Mouse (Mus musculus) heart, embryonic 14.5 days (tissue): ENCODE results near the gene Thrb. TPM values are rescaled to one million over a fixed set of nuclear protein-coding genes. Genes with fewer than 3 reads are reported as not detected.

Source experiments
- ATAC-seq: fragments of 200-750 bp; cut with Nextera tagmentation; 2 replicates; pipeline ENCODE4 v1.8.0; 2017; ENCODE audit warnings: low read depth, moderate TSS enrichment; ENCODE audit not compliant: insufficient number of reproducible peaks, insufficient read depth, low FRiP score
- H3K27ac ChIP-seq, 2 experiments: fragments of 200-500 bp in 1 of 2; fragments of 300-500 bp in 1 of 2; sonication (generic) in 1 of 2; replicated peaks in 1 of 2; 2 replicates each; pipeline ENCODE4 v1.5.1; 2012 to 2014; ENCODE audit warnings: low read depth in 2 of 2, low read length in 2 of 2, control low read depth in 1 of 2, mild to moderate bottlenecking in 1 of 2, mixed read lengths in 1 of 2; ENCODE audit not compliant: control insufficient read depth in 1 of 2, insufficient read depth in 1 of 2
- H3K27me3 ChIP-seq: fragments of 300-500 bp; sonication (generic); 2 replicates; pipeline ENCODE4 v1.6.1; 2014; ENCODE audit warnings: mild to moderate bottlenecking, low read length, control low read depth; ENCODE audit not compliant: control insufficient read depth, insufficient read depth
- H3K36me3 ChIP-seq: fragments of 300-500 bp; sonication (generic); 2 replicates; pipeline ENCODE4 v1.6.1; 2014; ENCODE audit warnings: mild to moderate bottlenecking, control low read depth, low read length, mixed read lengths; ENCODE audit not compliant: control insufficient read depth, insufficient read depth
- H3K4me1 ChIP-seq, 2 experiments: fragments of 200-500 bp in 1 of 2; fragments of 300-500 bp in 1 of 2; sonication (generic) in 1 of 2; 2 replicates each; pipeline ENCODE4 v1.6.1; 2012 to 2014; ENCODE audit warnings: low read length in 2 of 2, control low read depth in 1 of 2, mixed read lengths in 1 of 2; ENCODE audit not compliant: control insufficient read depth in 2 of 2, insufficient read depth in 2 of 2
- H3K4me2 ChIP-seq: fragments of 300-500 bp; sonication (generic); 2 replicates; pipeline ENCODE4 v1.6.1; 2014; ENCODE audit warnings: mild to moderate bottlenecking, low read length
- H3K4me3 ChIP-seq, 2 experiments: fragments of 200-500 bp in 1 of 2; fragments of 300-500 bp in 1 of 2; sonication (generic) in 1 of 2; 2 replicates each; pipeline ENCODE4 v1.5.1; 2012 to 2014; ENCODE audit warnings: low read length in 2 of 2, mild to moderate bottlenecking in 2 of 2, control low read depth in 1 of 2, low read depth in 1 of 2, moderate library complexity in 1 of 2; ENCODE audit not compliant: control insufficient read depth in 1 of 2, insufficient read depth in 1 of 2
- H3K9ac ChIP-seq: fragments of 300-500 bp; sonication (generic); 2 replicates; pipeline ENCODE4 v1.6.1; 2014; ENCODE audit warnings: mild to moderate bottlenecking, low read length
- H3K9me3 ChIP-seq: fragments of 300-500 bp; sonication (generic); 2 replicates; pipeline ENCODE4 v1.6.1; 2016; ENCODE audit warnings: low read length, control low read depth; ENCODE audit not compliant: control insufficient read depth
- WGBS: fragments of 180-500 bp; shearing (Covaris S2); extraction: QIAGEN DNeasy Blood & Tissue Kit; methylation state at CpG from one replicate; pipeline ENCODE4 v1.1.7; 2014; 5-methylcytosine and 5-hydroxymethylcytosine counted together
- polyA plus RNA-seq: library from polyadenylated mRNA; unstranded; fragments of >200 nt; fragmentation: Nextera tagmentation; extraction: Ambion mirVana; gene quantifications from 2 replicates; pipeline ENCODE4 v1.2.1, GENCODE M21; 2014

The Thrb gene
- polyA plus RNA-seq, 1 experiment from 2014 or later, result 1.5 TPM

DNA sequence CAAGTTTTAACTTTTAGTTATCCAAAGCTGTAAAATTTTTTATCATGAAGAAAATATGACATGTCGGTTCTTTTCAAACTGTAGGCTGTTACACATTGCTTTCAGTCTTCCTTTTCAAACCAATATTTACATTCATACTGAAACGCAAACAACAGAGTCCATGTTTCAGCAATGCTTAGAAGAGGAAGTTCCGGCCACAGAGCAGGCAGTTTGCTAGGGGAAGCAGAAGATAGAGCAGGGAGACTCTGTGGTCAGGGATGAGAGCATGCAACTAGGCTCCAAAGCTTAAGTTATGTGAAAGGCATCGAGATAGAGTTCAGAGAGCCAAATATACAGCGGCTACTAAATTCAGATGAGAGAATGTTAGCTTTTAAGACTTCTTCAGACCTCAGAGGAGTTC lies 219.4 kb downstream of the Thrb start:
- H3K4me3 ChIP-seq, result no peak overlapping the region
- no peak overlapping the region for H3K27ac ChIP-seq
- H3K36me3 ChIP-seq, result no peaks in the 10 kb centered on the region
- H3K9me3 ChIP-seq, result no peaks in the 10 kb centered on the region
- no peak for ATAC-seq
- H3K27me3 ChIP-seq, result no peaks in the 10 kb centered on the region
- WGBS, result 82% methylated on average over 5 of the region's 5 CpGs
- no peaks in the 10 kb centered on the region for H3K4me1 ChIP-seq
- no peak overlapping the region for H3K4me2 ChIP-seq
- no peak overlapping the region for H3K9ac ChIP-seq

DNA sequence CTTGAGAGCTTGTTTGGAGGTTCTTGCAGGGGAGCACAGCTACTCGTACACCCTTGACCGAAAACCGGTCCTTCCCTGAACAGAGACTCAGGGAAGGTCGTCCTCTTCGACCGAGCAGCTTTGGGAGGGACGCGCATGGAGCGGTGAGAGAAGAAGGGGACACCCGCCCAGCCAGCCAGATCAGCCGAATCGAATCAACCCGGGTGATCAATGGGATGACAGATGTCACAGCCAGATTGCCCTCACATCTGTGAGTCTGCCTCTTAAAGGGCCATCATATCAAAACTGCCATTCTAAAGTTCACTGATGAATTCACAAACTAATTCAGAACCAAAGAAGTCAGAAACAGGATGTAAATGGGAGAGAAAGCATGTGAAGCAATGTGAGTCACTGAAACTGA lies 224.8 kb downstream of the Thrb start:
- Histone ChIP-seq H3K4me2 (no peak overlapping the region), H3K36me3 (no peaks in the 10 kb centered on the region), H3K27me3 (no peaks in the 10 kb centered on the region), H3K9ac (no peak overlapping the region), H3K4me1 (no peaks in the 10 kb centered on the region), H3K4me3 (no peak overlapping the region), H3K9me3 (no peaks in the 10 kb centered on the region), H3K27ac (no peak overlapping the region)
- no peak for ATAC-seq
- WGBS, result 75% methylated on average over 13 of the region's 13 CpGs

DNA sequence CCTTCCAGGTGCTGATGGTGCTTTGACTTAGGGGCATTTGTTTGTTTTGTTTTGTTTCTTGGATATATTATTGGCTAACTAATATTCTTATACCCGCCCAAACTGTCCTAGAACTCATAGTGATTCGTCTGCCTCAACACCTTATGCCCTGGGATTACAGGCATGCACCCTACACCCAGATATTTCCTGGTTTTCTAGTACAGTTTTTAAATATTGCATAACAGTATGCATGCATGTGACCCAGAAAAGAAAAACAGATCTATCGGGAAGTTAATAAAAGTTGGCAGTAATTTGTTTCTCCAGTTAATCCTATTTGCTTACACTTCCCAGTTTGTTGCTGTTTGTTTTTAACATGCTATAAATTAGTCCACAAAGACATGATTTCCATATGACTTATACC lies 225.3 kb downstream of the Thrb start:
- H3K4me3 ChIP-seq, result no peak overlapping the region
- H3K36me3 ChIP-seq, result no peaks in the 10 kb centered on the region
- no peak for ATAC-seq
- H3K9ac ChIP-seq, result no peak overlapping the region
- 74% methylated on average over 3 of the region's 3 CpGs for WGBS
- no peaks in the 10 kb centered on the region for H3K4me1 ChIP-seq
- H3K9me3 ChIP-seq, result no peaks in the 10 kb centered on the region
- no peak overlapping the region for H3K27ac ChIP-seq
- H3K27me3 ChIP-seq, result no peaks in the 10 kb centered on the region
- no peak overlapping the region for H3K4me2 ChIP-seq

DNA sequence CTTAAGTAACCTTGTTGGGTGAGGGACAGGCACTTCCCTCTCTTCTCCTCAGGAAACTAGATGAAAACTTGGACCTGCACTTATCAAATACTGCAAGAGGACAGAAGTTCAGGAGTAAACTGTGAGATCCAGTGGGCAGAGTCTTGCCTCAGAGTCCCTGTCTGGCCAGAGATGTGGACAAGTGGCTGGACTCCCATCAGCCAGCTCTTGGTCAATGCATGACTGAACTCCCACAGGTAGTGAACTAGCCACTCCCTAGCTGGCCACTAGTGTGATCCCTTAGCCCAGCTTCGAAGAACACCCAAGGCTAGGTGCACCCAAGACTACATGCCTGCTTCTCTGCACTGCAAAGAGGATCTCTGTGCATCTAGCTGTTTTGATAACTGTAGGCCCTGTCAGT lies 234.7 kb downstream of the Thrb start:
- WGBS, result 67% methylated on average over 1 of the region's 1 CpGs
- Histone ChIP-seq H3K4me3 (no peak overlapping the region), H3K27ac (no peak overlapping the region), H3K27me3 (no peaks in the 10 kb centered on the region), H3K36me3 (no peaks in the 10 kb centered on the region), H3K4me1 (no peaks in the 10 kb centered on the region), H3K9me3 (no peaks in the 10 kb centered on the region), H3K4me2 (no peak overlapping the region), H3K9ac (no peak overlapping the region)
- ATAC-seq, result no peak

DNA sequence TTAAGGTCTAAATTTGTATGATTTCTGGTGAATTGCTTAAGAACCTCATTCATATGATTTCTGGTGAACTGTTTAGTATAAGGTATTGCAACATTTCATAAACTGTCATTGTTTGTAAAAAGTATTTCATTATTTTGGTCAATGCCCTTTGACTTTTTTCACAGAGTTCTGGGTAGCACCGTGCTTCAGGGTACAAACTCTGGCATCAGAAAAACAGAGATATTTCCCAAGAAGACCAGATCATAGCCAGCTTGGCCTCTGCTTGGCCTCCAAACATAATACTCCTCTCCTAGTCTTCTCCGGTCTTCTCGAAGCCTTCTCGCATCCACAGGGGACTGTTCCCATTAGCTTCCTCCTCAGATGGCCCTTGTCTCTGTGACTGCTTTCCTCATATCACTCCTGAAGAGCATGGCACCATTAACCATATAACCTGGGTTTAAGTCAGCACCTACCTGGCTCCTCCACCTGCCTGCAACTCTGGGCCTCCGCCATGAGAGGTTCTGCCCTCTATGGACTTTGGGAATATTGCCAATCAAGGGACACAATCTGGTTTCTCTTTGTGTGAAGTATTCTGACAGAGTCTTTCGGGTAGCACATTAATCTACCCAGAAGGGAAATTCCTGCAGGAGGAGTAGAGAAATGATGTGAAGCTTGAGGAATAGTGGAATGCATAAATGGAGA lies 239.8 kb downstream of the Thrb start:
- no peaks in the 10 kb centered on the region for H3K4me1 ChIP-seq
- H3K4me3 ChIP-seq, result no peak overlapping the region
- no peaks in the 10 kb centered on the region for H3K36me3 ChIP-seq
- no peak overlapping the region for H3K27ac ChIP-seq
- no peak overlapping the region for H3K4me2 ChIP-seq
- WGBS, result 87% methylated on average over 6 of the region's 6 CpGs
- H3K9me3 ChIP-seq, result no peaks in the 10 kb centered on the region
- no peaks in the 10 kb centered on the region for H3K27me3 ChIP-seq
- no peak overlapping the region for H3K9ac ChIP-seq
- no peak for ATAC-seq

DNA sequence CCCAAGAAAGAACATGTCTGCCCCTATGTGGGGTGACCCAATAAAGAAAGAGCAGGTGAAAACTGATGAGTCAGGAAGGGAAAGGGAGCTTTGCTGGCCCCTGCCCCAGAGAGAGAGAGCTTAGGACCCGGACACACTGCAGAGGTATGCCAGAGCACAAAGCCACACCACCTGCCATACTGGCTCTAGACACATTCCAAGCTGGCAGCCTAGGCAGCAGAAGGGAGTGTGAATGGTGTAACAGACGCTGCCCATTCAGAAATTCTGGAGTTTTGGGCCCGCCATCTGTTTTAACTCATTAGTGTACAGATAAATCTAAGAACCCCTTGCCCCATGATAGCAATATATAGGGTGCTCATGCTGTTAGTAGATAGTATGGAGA lies 240.3 kb downstream of the Thrb start:
- H3K4me2 ChIP-seq, result no peak overlapping the region
- no peak overlapping the region for H3K27ac ChIP-seq
- no peak for ATAC-seq
- no peaks in the 10 kb centered on the region for H3K27me3 ChIP-seq
- no peaks in the 10 kb centered on the region for H3K9me3 ChIP-seq
- H3K4me3 ChIP-seq, result no peak overlapping the region
- 77% methylated on average over 3 of the region's 3 CpGs for WGBS
- no peak overlapping the region for H3K9ac ChIP-seq
- no peaks in the 10 kb centered on the region for H3K36me3 ChIP-seq
- H3K4me1 ChIP-seq, result no peaks in the 10 kb centered on the region

DNA sequence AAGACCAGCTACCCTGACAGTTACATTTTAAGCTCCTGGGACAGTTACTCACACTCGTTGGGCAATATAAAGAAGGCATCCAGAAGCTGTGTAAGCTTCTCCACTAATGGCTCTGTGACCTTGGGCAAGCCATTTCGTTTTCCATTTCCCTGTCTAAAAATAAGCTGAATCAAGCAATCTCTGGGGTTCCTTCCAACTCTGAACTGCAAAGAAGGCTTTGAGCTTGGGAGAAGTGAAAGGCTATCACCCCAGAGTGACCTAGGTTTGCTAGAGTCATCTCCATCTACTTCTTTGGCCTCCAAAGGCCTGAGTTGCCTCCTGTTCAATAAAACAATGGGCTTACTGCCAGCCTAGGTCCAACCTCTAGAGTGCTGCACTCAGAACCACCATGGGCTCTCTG lies 242.4 kb downstream of the Thrb start:
- WGBS, result 67% methylated on average over 2 of the region's 2 CpGs
- Histone ChIP-seq H3K4me1 (no peaks in the 10 kb centered on the region), H3K4me3 (no peak overlapping the region), H3K27me3 (no peaks in the 10 kb centered on the region), H3K36me3 (no peaks in the 10 kb centered on the region), H3K4me2 (no peak overlapping the region), H3K9me3 (no peaks in the 10 kb centered on the region), H3K27ac (no peak overlapping the region), H3K9ac (no peak overlapping the region)
- no peak for ATAC-seq

DNA sequence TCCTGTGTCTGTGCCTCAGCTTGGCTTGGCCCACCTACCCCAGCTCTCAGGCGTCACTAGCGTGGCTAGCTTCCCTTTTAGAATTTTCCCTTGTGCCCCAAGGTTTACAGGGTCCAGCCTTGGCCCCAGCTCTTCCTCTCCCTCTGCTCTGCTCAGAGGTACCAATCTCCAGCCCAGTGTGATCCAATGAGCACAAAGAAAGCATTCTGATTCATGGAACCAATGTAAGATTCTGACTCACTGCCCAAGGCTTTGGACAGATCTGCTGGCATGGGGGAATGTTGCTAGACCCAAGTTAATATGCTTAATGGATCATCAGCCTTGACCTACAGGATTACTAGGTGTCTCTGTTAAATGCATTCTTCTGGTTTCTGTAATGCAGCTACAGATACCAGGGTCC lies 243.1 kb downstream of the Thrb start:
- H3K9me3 ChIP-seq, result no peaks in the 10 kb centered on the region
- no peak for ATAC-seq
- no peak overlapping the region for H3K27ac ChIP-seq
- no peak overlapping the region for H3K4me2 ChIP-seq
- H3K36me3 ChIP-seq, result no peaks in the 10 kb centered on the region
- H3K9ac ChIP-seq, result no peak overlapping the region
- no peaks in the 10 kb centered on the region for H3K4me1 ChIP-seq
- H3K27me3 ChIP-seq, result no peaks in the 10 kb centered on the region
- H3K4me3 ChIP-seq, result no peak overlapping the region
- WGBS, result 73% methylated on average over 2 of the region's 2 CpGs
